Mouse (Mus musculus) lung, embryonic 16.5 days (tissue): ENCODE data around the gene Tacc2. TPM values are rescaled to one million over a fixed set of nuclear protein-coding genes. Genes with fewer than 3 reads are reported as not detected.

ENCODE experiments used
- ATAC-seq: fragments of 200-750 bp; cut with Nextera tagmentation; 2 replicates; pipeline ENCODE4 v1.8.0; 2017; ENCODE audit warnings: low read depth, mild to moderate bottlenecking, moderate library complexity
- H3K27ac ChIP-seq: fragments of 300-500 bp; sonication (generic); 2 replicates; pipeline ENCODE4 v1.5.1; 2014; ENCODE audit warnings: mild to moderate bottlenecking, control low read depth, low read length
- H3K27me3 ChIP-seq: fragments of 300-500 bp; sonication (generic); 2 replicates; pipeline ENCODE4 v1.6.1; 2014; ENCODE audit warnings: low read depth, low read length, mixed read lengths; ENCODE audit not compliant: control insufficient read depth, insufficient read depth
- H3K36me3 ChIP-seq: fragments of 300-500 bp; sonication (generic); 2 replicates; pipeline ENCODE4 v1.6.1; 2014; ENCODE audit warnings: low read length; ENCODE audit not compliant: control insufficient read depth, insufficient read depth
- H3K4me1 ChIP-seq: fragments of 300-500 bp; sonication (generic); replicated peaks from 2 replicates; pipeline ENCODE4 v1.6.1; 2014; ENCODE audit warnings: low read length, mixed read lengths; ENCODE audit not compliant: control insufficient read depth, insufficient read depth
- H3K4me2 ChIP-seq: fragments of 300-500 bp; sonication (generic); 2 replicates; pipeline ENCODE4 v1.6.1; 2014; ENCODE audit warnings: low read depth, low read length, control low read depth
- H3K4me3 ChIP-seq: fragments of 300-500 bp; sonication (generic); 2 replicates; pipeline ENCODE4 v1.5.1; 2014; ENCODE audit warnings: mild to moderate bottlenecking, low read length, control low read depth
- H3K9ac ChIP-seq: fragments of 300-500 bp; sonication (generic); 2 replicates; pipeline ENCODE4 v1.6.1; 2014; ENCODE audit warnings: low read length, control low read depth
- H3K9me3 ChIP-seq: fragments of 300-500 bp; sonication (generic); 2 replicates; pipeline ENCODE4 v1.6.1; 2016; ENCODE audit warnings: low read length; ENCODE audit not compliant: control insufficient read depth
- WGBS: fragments of 180-500 bp; shearing (Covaris S2); extraction: QIAGEN DNeasy Blood & Tissue Kit; methylation state at CpG from one replicate; pipeline ENCODE4 v1.1.7; 2014; 5-methylcytosine and 5-hydroxymethylcytosine counted together
- polyA plus RNA-seq: library from polyadenylated mRNA; unstranded; fragments of >200 nt; fragmentation: Nextera tagmentation; extraction: Ambion mirVana; gene quantifications from 2 replicates; pipeline ENCODE4 v1.2.1, GENCODE M21; 2015

The Tacc2 gene
- polyA plus RNA-seq, 1 experiment from 2014 or later: 21.7 TPM

DNA sequence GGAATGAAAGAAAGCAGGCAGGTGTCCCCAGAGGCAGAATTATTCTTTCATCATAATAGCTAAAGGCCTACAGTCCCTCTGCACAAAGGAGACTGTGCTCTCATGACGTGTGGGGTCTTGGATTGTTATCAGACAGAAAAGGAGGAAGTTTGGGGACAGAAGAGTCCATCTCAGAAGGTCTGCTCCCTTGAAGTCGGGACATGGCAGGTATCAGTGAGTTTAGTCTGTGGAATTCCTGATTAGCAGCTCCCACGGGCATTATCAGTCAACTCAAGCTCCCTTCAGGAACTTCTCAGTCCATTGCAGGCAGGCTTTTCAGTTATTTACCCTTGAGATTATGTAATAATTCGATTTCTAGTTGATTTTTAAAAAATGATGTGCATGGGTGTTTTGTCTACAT is 13.4 kb upstream of the Tacc2 start:
- H3K4me1 ChIP-seq: no peaks in the 10 kb centered on the region; the same call in 1 of the 2 replicates
- 42% methylated on average over 4 of the region's 4 CpGs for WGBS
- no peak overlapping the region for H3K4me2 ChIP-seq
- no peak overlapping the region for H3K4me3 ChIP-seq
- no peak overlapping the region for H3K9ac ChIP-seq
- H3K27me3 ChIP-seq: no peaks in the 10 kb centered on the region
- no peak for ATAC-seq
- H3K9me3 ChIP-seq: no peaks in the 10 kb centered on the region
- no peak overlapping the region for H3K27ac ChIP-seq
- no peaks in the 10 kb centered on the region for H3K36me3 ChIP-seq

DNA sequence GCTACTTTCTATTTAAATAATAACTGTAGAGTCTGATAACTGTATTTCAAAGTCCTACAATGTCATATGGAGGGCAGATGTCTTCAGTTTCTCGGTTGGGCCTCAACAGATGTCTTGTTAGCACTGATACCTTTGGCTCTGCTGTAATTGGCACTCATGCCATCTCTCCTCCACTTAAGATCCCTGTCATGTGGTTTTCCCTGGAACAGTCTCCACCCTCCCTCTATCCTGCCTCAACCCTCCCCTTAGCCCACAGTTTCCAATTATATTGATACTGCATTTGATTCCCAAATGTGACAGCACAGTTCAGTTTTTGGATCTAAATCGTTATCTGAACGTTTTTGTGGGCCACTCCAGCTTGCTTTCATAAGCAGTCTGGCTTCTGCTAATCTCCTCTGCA is 12.6 kb upstream of the Tacc2 start:
- H3K4me3 ChIP-seq: no peak overlapping the region
- no peaks in the 10 kb centered on the region for H3K27me3 ChIP-seq
- no peaks in the 10 kb centered on the region for H3K36me3 ChIP-seq
- H3K9me3 ChIP-seq: no peaks in the 10 kb centered on the region
- H3K9ac ChIP-seq: no peak overlapping the region
- ATAC-seq: no peak
- WGBS: 63% methylated on average over 3 of the region's 3 CpGs
- H3K27ac ChIP-seq: no peak overlapping the region
- no peak overlapping the region for H3K4me2 ChIP-seq
- no peaks in the 10 kb centered on the region; the same call in 1 of the 2 replicates for H3K4me1 ChIP-seq

DNA sequence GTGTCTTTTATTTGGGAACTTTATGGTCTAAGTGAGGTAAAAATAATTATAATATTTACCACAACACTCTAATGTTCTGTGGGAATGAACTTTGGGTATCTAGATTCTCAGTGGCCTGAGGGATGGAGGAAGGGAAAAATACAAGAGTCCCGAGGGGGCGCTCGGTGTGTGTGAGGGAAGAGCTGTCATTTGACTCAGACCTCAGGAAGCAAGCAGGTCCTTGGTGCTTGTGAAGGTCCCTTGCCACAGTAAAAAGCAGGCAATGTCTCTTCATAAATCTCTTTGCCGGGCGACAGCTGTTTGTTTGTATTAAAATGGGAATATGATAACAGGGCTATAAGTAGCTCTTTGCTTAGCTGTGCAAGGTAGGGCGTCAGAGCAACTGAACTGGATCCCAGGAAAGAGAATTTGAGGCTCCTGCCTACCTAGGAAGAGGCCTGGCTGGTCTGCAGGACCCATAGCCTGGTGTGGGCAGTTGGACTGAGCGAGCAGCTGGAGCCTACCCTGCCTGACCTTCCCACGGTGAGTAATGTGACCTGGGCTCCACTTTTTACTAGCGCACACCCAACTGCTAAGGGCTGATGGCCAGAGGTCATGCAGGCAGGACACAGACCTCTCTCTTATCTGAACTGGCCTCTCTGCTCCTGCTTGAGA is 8.3 kb upstream of the Tacc2 start:
- Histone ChIP-seq H3K27me3 (no peaks in the 10 kb centered on the region), H3K9me3 (no peaks in the 10 kb centered on the region)
- no peak for ATAC-seq

DNA sequence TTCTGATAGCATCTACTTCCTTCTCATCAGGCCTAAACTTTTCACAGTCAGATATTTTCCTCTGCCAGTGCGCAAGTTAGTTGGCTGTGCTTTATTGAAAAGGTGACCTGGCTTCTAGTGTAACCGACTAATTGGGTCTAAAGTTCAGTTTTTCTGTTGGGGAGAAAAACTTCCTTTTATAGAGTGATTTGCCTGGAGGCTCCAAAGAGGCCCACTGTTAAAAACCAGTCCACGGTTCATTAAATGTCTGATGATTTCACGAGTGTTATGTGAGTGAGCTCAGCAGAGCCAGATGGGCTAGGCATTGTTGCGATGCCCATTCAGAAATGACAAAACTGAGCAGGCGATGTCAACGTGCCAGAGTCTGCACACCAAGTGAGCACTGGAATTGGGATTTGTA is 6.8 kb upstream of the Tacc2 start:
- Histone ChIP-seq H3K9me3 (no peaks in the 10 kb centered on the region), H3K27ac (no peak overlapping the region), H3K4me2 (no peak overlapping the region), H3K36me3 (no peaks in the 10 kb centered on the region), H3K4me1 (no peaks in the 10 kb centered on the region; the same call in none of the 2 replicates), H3K27me3 (no peaks in the 10 kb centered on the region), H3K4me3 (no peak overlapping the region), H3K9ac (no peak overlapping the region)
- WGBS: 77% methylated on average over 7 of the region's 7 CpGs
- ATAC-seq: no peak

More for the DNA sequence above, 8.3 kb upstream of the Tacc2 start:
- H3K9ac ChIP-seq: no peak overlapping the region
- no peak overlapping the region for H3K4me3 ChIP-seq
- no peaks in the 10 kb centered on the region; the same call in 1 of the 2 replicates for H3K4me1 ChIP-seq
- no peaks in the 10 kb centered on the region for H3K36me3 ChIP-seq
- WGBS: 24% methylated on average over 9 of the region's 9 CpGs
- H3K4me2 ChIP-seq: no peak overlapping the region
- no peak overlapping the region for H3K27ac ChIP-seq

DNA sequence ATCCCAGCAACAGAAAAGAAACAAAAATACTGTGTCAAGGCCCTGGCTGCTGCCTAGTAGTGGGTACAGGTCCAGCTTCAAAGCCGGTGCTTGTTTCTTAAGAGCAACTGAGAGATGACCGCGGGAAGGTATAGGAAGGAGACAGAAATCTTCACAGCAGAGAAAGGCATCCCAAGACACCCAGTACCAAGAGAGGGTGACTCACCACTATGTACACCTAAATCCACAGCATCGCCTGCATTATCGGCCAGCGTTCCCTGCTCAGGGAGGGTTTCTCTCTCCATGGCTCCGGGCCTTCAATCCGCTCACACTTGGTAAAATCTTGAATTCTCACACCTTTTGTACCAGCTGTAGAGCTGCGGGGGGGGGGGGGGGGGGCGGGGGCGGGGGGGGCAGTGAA is 4.4 kb upstream of the Tacc2 start, which contains the start of gene Nsmce4a:
TSS of gene Nsmce4a (minus strand) at position 298 of the 400 bp plus-strand sequence.
- WGBS: 75% methylated on average over 8 of the region's 11 CpGs
- H3K36me3 ChIP-seq: no peaks in the 10 kb centered on the region
- H3K9ac ChIP-seq: no peak within 1 kb of the TSS
- no peak for ATAC-seq
- no peak within 1 kb of the TSS for H3K4me2 ChIP-seq
- no peak within 1 kb of the TSS; the same call in 1 of the 2 replicates for H3K27ac ChIP-seq
- no peak within 1 kb of the TSS for H3K4me3 ChIP-seq
- H3K9me3 ChIP-seq: no peaks in the 10 kb centered on the region
- peaks cover 9% of the 10 kb centered on the region for H3K4me1 ChIP-seq
- H3K27me3 ChIP-seq: no peaks in the 10 kb centered on the region

DNA sequence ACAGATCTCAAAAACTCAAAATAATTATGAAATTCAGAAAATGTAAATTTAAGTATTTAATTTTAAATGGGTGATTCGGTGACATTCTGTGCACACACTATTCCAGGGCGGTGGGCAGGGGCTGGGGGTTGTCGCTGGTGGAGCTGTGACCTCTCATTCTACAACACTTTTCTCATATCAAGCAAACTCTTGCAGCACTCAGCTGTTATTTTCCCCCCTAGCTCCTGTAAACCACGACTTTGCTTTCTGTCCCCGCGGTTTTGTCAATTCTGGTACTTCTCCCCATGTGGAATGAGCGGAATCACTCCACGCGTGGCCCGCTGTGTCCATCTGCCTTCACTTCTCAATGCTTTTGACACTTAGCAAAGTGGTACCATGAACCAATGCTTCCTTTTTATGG is 3.5 kb upstream of the Tacc2 start:
- Histone ChIP-seq H3K27ac (peak overlapping the region; percentile 47), H3K4me1 (peaks cover 15% of the 10 kb centered on the region), H3K4me3 (no peak overlapping the region), H3K4me2 (no peak overlapping the region), H3K27me3 (no peaks in the 10 kb centered on the region), H3K36me3 (no peaks in the 10 kb centered on the region), H3K9me3 (no peaks in the 10 kb centered on the region), H3K9ac (no peak overlapping the region)
- WGBS: 91% methylated on average over 10 of the region's 10 CpGs
- no peak for ATAC-seq

DNA sequence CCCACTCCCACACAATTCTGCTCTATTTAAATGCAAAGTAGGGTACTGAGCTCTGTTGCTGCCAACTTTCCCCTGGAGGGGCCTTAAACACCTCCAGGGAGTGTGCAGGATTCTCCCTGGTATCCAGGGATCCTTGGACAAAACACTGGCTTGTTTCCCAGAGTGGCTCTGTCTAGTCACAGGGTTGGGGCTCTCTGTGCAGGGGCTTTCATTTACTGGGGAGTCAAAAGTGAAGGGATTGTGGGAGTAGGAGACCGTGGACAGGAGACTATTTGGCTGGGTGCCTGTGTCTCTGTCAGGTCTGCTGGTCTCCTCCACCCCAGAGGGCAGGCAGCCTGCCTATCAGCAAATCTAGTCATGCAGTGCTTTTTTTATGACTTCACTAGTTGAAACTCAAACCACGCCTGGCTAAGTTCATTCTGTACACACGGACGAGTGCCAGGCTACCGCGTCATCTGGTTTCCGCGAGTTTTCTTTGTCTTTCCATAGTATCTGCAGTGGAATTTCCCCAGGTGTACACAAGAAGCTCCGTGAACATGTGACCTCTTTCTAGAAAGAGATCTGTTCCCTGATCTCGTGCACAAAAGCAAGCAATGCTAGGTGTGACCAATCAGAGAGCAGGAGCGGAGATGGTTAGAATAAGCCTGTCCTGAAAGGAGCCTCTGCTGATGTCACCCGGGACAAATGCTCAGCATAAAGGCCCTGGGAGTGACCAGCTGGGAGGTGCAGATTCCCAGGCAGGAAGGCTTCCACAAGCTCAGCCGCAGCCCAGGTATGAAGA is 2.8 kb upstream of the Tacc2 start:
- Histone ChIP-seq H3K27ac (peak overlapping the region; percentile 47), H3K4me2 (peak overlapping the region; percentile 0; the same call in 1 of the 2 replicates), H3K9ac (no peak overlapping the region), H3K9me3 (no peaks in the 10 kb centered on the region), H3K4me3 (no peak overlapping the region), H3K27me3 (no peaks in the 10 kb centered on the region), H3K4me1 (peaks cover 19% of the 10 kb centered on the region), H3K36me3 (no peaks in the 10 kb centered on the region)
- WGBS: 31% methylated on average over 13 of the region's 13 CpGs
- peak; percentile 50 for ATAC-seq

DNA sequence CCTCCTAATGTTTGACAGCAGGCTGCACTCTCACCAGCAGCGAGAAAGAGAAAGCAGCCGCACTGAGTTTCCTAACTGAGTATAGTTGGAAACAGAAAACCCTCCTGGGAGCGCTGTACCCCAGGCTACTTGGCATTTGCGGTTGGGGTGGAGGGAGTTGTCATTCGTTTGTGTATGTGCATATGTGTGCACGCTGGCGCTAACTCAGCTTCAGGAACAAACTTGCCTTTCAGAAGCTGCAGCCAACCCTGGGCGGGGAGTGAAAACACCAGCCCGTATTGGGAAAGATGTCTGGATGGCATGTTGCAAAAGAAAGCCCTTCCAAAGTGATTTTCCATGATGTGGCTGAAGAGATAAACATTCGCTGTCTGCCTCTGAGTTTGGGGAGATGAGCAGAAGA is 257 bp upstream of the Tacc2 start:
- peak; percentile 55 for ATAC-seq
- peak overlapping the region; percentile 60 for H3K4me2 ChIP-seq
- H3K36me3 ChIP-seq: no peaks in the 10 kb centered on the region
- H3K9me3 ChIP-seq: no peaks in the 10 kb centered on the region
- peak overlapping the region; percentile 43 for H3K4me3 ChIP-seq
- WGBS: 5% methylated on average over 10 of the region's 10 CpGs
- peaks cover 19% of the 10 kb centered on the region for H3K4me1 ChIP-seq
- peak overlapping the region; percentile 80 for H3K27ac ChIP-seq
- H3K27me3 ChIP-seq: no peaks in the 10 kb centered on the region
- peak overlapping the region; percentile 63 for H3K9ac ChIP-seq

DNA sequence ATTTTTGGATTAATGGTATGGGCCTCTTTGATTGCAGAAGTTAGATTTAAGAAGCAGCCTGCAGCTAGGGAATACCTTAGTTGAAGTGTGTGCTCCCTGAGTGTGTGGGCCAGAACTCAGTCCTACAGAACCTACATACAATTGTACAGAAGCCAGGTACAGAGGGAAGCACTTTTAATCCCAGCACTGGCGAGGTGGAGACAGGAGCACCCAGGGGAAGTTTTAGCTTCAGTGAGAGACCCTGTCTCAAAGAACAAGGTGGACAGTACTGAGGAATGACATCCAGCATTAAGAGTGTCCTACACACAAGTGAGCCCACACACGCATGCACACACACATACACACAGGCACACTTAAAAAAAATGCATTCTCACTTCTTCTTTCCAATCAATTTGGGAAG is 828 bp downstream of the Tacc2 start:
- 78% methylated on average over 2 of the region's 2 CpGs for WGBS
- Histone ChIP-seq H3K4me2 (peak overlapping the region; percentile 60), H3K9ac (no peak overlapping the region), H3K36me3 (no peaks in the 10 kb centered on the region), H3K9me3 (no peaks in the 10 kb centered on the region), H3K4me3 (no peak overlapping the region), H3K4me1 (peaks cover 19% of the 10 kb centered on the region), H3K27me3 (no peaks in the 10 kb centered on the region), H3K27ac (peak overlapping the region; percentile 80)
- peak; percentile 8; the same call in 1 of the 2 replicates for ATAC-seq
